Mouse (Mus musculus): Measurements from ENCODE around the gene Ccdc97. TPM values are rescaled to one million over a fixed set of nuclear protein-coding genes. Genes with fewer than 3 reads are reported as not detected.

Ccdc97 gene
- total RNA-seq, 2 experiments from 2014 or later = 41.7 to 46.1 TPM

- intact Hi-C loops (cut with DNase I) = no loop called here
- no peak for DNase-seq (ENCODE audit: extremely low spot score in 1 of 2, low spot score in 2 of 2)
Measured at GRCm38 (mm10) chr7:25702350-25702749, 16.5 kb downstream of the Ccdc97 start.

GRCm38 (mm10) chr7:25700732-25701131 lies 18.2 kb downstream of the Ccdc97 start:
- intact Hi-C loops (cut with DNase I) = no loop called here
- DNase-seq (ENCODE audit: extremely low spot score in 1 of 2, low spot score in 2 of 2) = no peak

- intact Hi-C loops (cut with DNase I) = no loop called here
- DNase-seq (ENCODE audit: extremely low spot score in 1 of 2, low spot score in 2 of 2) = no peak
Measured at GRCm38 (mm10) chr7:25699851-25700250, 19.0 kb downstream of the Ccdc97 start.

GRCm38 (mm10) chr7:25694104-25694503 lies 24.8 kb downstream of the Ccdc97 start:
- no peak for DNase-seq (ENCODE audit: extremely low spot score in 1 of 2, low spot score in 2 of 2)
- intact Hi-C loops (cut with DNase I) = no loop called here

- DNase-seq (ENCODE audit: extremely low spot score in 1 of 2, low spot score in 2 of 2) = no peak
- intact Hi-C loops (cut with DNase I) = no loop called here
Measured at GRCm38 (mm10) chr7:25690051-25690450, 28.8 kb downstream of the Ccdc97 start.

- intact Hi-C loops (cut with DNase I) = no loop called here
- DNase-seq (ENCODE audit: extremely low spot score in 1 of 2, low spot score in 2 of 2) = no peak
Measured at GRCm38 (mm10) chr7:25689603-25690021, 29.3 kb downstream of the Ccdc97 start.

GRCm38 (mm10) chr7:25688810-25689586 lies 29.9 kb downstream of the Ccdc97 start:
- peak in 1 of 2 experiments; percentile 90 for DNase-seq (ENCODE audit: extremely low spot score in 1 of 2, low spot score in 2 of 2)
- intact Hi-C loops (cut with DNase I) = no loop called here

- peak in 1 of 2 experiments; percentile 74 for DNase-seq (ENCODE audit: extremely low spot score in 1 of 2, low spot score in 2 of 2)
- intact Hi-C loops (cut with DNase I) = no loop called here
Measured at GRCm38 (mm10) chr7:25687811-25688401, 31.0 kb downstream of the Ccdc97 start.

GRCm38 (mm10) chr7:25686680-25687531 lies 32.0 kb downstream of the Ccdc97 start, which contains the start of gene Tgfb1:
Tgfb1 (plus strand) TSS chr7:25687002.
- intact Hi-C loops (cut with DNase I) = no loop called here
- peak in 1 of 2 experiments; percentile 82 for DNase-seq (ENCODE audit: extremely low spot score in 1 of 2, low spot score in 2 of 2)

GRCm38 (mm10) chr7:25685926-25686470 lies 32.9 kb downstream of the Ccdc97 start:
- DNase-seq (ENCODE audit: extremely low spot score in 1 of 2, low spot score in 2 of 2) = no peak
- intact Hi-C loops (cut with DNase I) = no loop called here

GRCm38 (mm10) chr7:25684659-25685058 lies 34.2 kb downstream of the Ccdc97 start:
- no peak for DNase-seq (ENCODE audit: extremely low spot score in 1 of 2, low spot score in 2 of 2)
- intact Hi-C loops (cut with DNase I) = no loop called here

GRCm38 (mm10) chr7:25683474-25684180 lies 35.3 kb downstream of the Ccdc97 start:
- intact Hi-C loops (cut with DNase I) = no loop called here
- DNase-seq (ENCODE audit: extremely low spot score in 1 of 2, low spot score in 2 of 2) = no peak

GRCm38 (mm10) chr7:25681341-25682231 lies 37.3 kb downstream of the Ccdc97 start:
- DNase-seq (ENCODE audit: extremely low spot score in 1 of 2, low spot score in 2 of 2) = no peak

GRCm38 (mm10) chr7:25680514-25681258 lies 38.2 kb downstream of the Ccdc97 start, which contains the start of gene B9d2:
B9d2 (plus strand) TSS chr7:25680780.
- intact Hi-C loops (cut with DNase I) = no loop called here

More at GRCm38 (mm10) chr7:25681341-25682231, 37.3 kb downstream of the Ccdc97 start:
- intact Hi-C loops (cut with DNase I) = no loop called here

GRCm38 (mm10) chr7:25679971-25680370 lies 38.9 kb downstream of the Ccdc97 start:
- intact Hi-C loops (cut with DNase I) = no loop called here
- DNase-seq (ENCODE audit: extremely low spot score in 1 of 2, low spot score in 2 of 2) = no peak

More at GRCm38 (mm10) chr7:25680514-25681258, 38.2 kb downstream of the Ccdc97 start, which contains the start of gene B9d2:
- DNase-seq (ENCODE audit: extremely low spot score in 1 of 2, low spot score in 2 of 2) = peak; percentile 89 to 97

- intact Hi-C loops (cut with DNase I) = no loop called here
- DNase-seq (ENCODE audit: extremely low spot score in 1 of 2, low spot score in 2 of 2) = no peak
Measured at GRCm38 (mm10) chr7:25677013-25677412, 41.9 kb downstream of the Ccdc97 start.
